Mouse (Mus musculus): Measurements from ENCODE around the gene Slc25a54.

The Slc25a54 gene

DNA sequence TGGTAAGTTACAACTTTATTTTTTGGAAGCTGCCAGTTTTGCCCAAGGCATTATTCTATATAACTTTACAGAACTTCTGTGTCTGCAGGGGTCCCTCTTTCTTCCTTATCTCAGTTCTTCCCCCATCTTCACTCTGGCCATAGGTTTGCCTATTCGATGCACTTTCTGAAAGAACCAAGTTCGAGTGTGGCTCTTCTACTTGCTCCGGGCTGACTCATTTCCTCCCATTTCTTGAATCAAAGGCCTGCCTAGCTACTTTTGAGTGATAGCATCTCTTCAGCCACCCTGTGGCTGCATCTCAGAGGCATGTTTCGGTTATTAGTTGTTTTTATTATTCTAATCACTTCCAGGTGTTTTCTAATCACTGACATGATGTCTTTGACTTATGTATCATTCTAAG, 43.8 kb downstream of the Slc25a54 start:
- DNase-seq (ENCODE audit: low read depth, low spot score) = no peak

DNA sequence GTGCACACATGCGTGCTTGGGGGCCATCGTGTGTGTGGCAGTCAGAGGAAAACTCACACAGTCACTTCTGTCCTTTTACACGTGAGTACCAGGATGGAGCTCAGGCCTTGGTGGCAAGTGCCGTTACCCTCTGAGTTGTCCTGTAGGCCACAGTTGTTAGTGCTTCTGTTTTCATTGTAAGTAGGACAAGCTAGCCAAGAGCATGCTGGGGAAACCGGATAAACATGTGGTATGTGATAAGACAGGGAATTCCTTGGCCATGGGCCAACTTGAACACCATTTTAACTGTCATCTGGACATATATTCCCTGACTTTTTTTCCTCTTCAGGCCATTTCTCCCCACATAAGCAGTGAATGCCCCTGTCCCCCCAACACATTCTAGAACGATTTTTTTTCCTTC, 45.3 kb downstream of the Slc25a54 start:
- DNase-seq (ENCODE audit: low read depth, low spot score) = no peak

DNA sequence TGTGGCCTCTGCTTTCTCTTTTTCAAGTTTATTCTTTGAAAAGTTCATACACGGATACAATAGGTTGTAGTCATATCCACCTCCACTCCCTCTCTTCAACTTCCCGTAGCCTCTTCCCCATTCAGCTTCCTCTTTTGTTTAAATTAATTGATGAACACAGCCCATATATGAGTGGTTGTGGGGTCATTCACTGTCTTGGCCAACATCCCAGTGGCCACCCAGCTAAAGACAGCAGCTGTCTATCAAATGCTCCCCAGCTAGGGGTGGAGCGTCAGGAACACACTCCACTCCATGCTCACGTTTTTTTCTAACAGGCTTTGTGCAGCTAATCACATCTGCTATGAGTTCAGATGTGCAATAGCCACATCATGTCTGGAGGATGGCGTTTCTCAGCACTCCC, 49.5 kb downstream of the Slc25a54 start:
- no peak for DNase-seq (ENCODE audit: low read depth, low spot score)

DNA sequence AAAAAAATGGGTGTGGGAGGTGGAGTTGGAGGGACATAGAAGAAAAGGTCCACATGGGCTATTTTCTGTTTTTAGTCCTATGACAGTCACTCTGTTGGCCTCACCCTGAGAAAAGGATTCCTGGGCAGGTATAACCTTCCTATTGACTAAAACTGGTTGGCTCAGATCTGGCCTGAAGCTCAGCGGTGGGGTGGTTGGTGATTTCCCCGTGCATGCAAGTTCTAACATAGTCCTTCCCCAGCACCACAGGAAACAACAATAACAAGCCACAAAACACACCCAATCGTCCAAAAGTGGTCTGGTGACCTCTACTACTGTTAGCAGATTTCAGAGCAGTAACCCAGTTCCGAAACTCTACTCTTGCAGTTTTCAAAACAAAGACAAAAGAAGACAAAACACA, 52.7 kb downstream of the Slc25a54 start:
- DNase-seq (ENCODE audit: low read depth, low spot score) = no peak

DNA sequence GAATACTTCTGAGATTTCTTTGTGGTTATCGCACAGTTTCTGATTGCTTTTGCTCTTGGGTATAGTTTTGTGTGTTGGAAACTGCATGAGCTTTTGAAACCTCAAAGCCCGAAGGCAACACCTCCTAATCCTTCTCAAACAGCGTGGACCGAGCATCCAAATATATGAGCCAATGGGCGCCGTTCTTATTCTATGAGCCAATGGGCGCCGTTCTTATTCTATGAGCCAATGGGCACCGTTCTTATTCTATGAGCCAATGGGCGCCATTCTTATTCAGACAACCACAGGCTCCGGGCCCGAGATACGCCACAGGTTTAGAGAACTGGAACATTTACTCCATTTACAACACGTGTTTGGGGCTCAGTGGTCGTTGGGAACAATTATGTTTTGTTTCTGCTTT, 53.8 kb downstream of the Slc25a54 start:
- peak; percentile 25 for DNase-seq (ENCODE audit: low read depth, low spot score)

DNA sequence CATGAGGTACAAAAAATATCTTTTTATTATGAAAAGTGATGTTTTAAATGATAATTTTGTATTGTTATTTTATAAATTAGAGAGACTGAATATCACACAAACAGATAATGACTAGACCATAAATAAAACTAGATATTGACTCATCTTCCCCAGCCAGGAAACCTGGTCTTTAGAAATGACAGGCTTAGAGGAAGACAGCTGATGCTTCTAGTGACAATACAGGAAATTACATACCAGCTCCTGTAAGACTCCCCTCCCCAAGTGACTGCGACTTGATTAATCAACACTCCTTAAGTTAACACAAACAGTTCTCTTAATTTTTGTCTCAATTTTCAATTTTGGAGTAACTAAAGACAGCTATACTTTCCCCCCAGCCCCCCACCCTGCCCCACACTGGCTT, 55.1 kb downstream of the Slc25a54 start:
- no peak for DNase-seq (ENCODE audit: low read depth, low spot score)

DNA sequence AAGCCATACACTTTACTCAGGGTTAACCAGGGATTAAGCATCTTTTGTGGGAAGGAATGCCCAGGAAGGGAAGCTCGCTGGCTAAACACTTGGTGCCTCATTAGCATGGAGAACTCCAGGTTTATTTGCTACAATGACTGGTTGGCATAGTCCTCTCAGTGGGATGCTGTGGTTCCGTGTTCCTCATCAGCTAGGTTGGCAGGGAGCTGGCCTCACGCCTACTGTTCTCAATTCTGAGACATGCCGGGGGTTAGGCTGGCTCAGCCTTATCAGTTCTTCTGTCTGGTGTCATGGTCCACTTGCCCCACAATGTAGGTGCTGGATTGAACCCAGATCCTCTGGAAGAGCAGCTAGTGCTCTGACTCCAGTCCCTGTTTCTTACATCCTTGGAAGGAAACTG, 72.3 kb downstream of the Slc25a54 start:
- DNase-seq (ENCODE audit: low read depth, low spot score) = no peak

DNA sequence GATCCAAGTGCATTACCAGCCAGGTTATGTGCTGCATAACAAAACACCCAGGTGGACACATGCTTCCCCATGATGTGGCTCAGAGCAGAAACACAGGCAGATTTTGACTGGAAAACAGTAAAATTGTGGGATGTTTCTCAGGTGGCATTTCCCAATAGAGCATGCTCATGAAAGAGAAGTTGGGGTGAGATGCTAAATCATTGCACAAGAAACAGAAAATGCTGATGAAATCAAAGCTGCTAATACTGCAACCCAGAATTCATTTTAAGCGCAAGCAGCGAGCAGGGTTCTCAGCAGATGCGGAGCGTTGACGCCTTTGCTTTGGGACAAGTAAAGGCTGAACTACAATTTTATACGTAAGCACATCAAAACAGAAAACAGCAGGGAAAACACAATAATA, 73.1 kb downstream of the Slc25a54 start:
- no peak for DNase-seq (ENCODE audit: low read depth, low spot score)

DNA sequence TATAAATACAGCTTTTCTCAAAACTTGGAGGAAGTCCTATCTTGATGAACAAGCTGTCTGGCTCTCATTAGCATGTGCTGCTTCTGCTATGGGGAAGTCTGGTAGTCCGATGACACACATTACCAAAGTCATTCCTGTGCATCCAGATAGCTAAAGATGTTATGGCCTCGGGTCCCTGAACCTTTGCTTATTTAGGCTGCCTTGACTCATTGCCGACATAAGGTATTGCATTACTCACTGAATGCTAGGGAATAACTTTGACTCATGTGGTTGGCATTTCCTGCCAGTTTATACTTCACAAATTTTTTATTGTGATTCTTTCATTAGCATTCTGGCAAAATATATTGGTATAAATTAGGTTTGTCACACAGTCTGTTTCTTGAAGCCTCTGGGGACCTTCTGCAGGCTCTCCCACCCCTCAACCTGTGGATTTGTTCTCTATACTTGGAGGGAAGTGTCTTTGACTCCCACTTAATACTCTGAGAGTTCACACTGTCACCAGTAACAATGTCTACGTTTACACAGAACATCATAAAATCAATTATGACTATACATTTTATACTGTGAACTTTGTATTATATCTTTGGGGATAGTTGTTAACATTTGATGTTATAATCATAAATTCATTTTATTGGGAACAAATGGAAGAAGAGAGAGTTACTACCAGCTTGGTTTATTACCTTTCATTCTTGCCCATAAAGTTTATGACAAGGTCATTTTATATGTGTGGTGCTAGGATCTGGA, 75.8 kb downstream of the Slc25a54 start:
- DNase-seq (ENCODE audit: low read depth, low spot score) = no peak

DNA sequence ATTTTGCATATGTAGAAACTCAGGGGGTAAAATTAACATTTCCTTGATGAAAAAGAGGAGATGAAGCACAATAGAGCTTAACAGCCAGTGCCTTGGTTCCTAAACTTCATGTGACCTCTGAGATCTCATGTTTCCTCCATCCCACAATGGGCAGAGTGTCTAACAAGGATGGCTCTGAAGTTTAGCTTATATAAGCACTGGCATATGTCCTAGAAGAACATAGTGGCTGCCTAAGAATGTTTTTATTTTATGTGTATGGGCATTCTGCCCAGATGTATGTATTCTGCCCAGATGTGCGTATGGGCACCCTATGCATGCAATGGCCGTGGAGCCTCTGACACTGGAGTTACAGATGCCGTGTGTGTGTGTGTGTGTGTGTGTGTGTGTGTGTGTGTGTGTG, 77.2 kb downstream of the Slc25a54 start:
- DNase-seq (ENCODE audit: low read depth, low spot score) = peak; percentile 27

DNA sequence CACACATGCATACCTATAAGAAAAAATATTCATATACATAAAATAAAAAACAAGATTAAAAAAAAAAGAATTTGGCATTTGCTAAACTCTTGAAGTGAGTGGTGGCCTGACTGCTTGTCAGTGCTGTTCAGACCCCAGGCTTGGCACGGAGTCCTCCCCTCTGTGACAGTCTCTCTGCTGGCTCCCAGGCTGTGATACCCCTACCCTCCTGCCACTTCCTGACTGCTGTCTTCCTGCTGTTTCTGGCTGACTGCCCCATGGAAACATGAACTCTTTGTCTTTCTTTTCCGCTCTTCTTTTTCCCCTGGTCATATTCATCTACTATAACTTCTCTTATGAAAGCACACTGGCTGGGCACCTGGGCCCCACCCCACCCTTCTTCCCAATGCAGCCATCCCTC, 83.8 kb downstream of the Slc25a54 start:
- no peak for DNase-seq (ENCODE audit: low read depth, low spot score)

DNA sequence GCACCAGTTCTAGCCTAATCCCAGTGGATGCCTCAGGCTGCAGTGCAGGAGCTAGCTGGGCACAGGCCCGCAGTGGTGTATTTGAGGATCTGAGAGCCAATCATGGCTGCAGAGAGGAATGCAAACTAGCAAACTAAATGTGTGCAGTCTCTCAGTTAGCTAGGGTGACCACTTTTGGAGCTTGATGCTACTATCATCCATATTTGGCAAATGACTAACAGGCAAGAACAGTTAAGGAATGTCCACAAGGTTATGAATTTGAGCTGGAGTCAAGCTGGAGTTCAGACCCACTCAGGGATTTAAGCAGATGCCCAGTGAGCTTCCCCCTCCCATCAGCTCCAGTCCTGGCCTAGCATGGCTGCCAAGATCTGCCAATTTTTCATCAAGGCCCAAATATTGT, 84.4 kb downstream of the Slc25a54 start:
- no peak for DNase-seq (ENCODE audit: low read depth, low spot score)

DNA sequence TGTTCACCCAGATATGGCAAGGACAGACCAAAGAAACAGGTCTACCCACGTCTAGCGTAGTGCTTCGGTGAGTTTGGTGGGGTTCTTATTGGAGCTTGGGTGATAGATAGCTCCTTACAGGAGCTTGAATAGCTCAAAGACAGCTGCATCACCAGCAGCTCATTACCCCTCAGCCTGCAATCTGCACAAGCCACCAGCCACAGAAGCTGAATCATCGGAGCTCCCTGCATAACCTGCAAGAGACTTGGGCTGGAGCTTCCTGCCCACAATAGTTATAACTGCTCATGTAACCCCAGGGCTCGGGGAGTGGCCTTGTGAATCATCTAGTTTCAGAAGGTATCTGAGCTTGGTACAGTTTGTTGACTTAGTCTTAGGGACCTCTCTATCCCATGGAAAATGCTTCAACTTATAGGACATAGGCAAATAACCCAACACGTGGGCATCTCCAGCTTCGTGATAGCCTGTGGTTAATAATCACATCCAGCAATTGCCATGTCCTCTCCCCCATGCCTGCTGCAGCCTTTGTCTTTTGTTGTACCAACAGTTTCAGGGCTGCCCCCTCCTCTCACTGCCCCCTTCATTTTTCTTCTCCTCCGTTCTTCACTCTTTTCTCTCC, 85.1 kb downstream of the Slc25a54 start:
- DNase-seq (ENCODE audit: low read depth, low spot score) = no peak
